Mouse (Mus musculus) left cerebral cortex, postnatal 14 days (tissue): ENCODE results near the gene Eif5a. TPM values are rescaled to one million over a fixed set of nuclear protein-coding genes. Genes with fewer than 3 reads are reported as not detected.

ENCODE experiments used
- microRNA-seq, 2 experiments: library from miRNA; unstranded; fragments of <30 nt; microRNA quantifications; one replicate each; pipeline ENCODE4 v1.2.0; 2022
- total RNA-seq, 2 experiments: library from RNA; stranded (reverse); gene quantifications; 2 replicates each; pipeline ENCODE4 v1.2.3; 2021

Gene Eif5a
- total RNA-seq, 2 experiments from 2014 or later, result 468 to 473 TPM

Small RNAs within 50 kb of the gene (microRNA-seq; reads per million reads assigned to microRNA genes)
- gene Mir6924, result 0 reads per million in 2 experiments

Other genes starting within 250 kb of the Eif5a start
- gene Eif4a1, start 249.5 kb downstream of the Eif5a start, total RNA-seq, result 100 to 1,000 TPM; 368 to 371 TPM
- 100 to 1,000 TPM in 1 of 2 experiments, 10 to 100 TPM in 1; 91.5 to 102 TPM for gene Senp3, start 239.9 kb downstream of the Eif5a start, total RNA-seq
- gene Tnfsf13, start 236.2 kb downstream of the Eif5a start, total RNA-seq, result 1 to 10 TPM; 1.7 to 2.0 TPM
- gene Tnfsf12, start 226.1 kb downstream of the Eif5a start, total RNA-seq, result 1 to 10 TPM; 5.8 to 7.6 TPM
- under 1 TPM; 0.81 to 0.95 TPM for gene Tnfsfm13, start 225.9 kb downstream of the Eif5a start, total RNA-seq
- 10 to 100 TPM; 54.3 to 54.4 TPM for gene Polr2a, start 163.3 kb downstream of the Eif5a start, total RNA-seq
- not detected for gene Slc35g3, start 160.0 kb downstream of the Eif5a start, total RNA-seq
- gene Zbtb4, start 156.0 kb downstream of the Eif5a start, total RNA-seq, result 10 to 100 TPM; 71.1 to 86.9 TPM
- under 1 TPM; 0.76 to 0.79 TPM for gene Chrnb1, start 126.0 kb downstream of the Eif5a start, total RNA-seq
- 10 to 100 TPM; 15.4 to 20.4 TPM for gene Fgf11, start 120.1 kb downstream of the Eif5a start, total RNA-seq
- not detected for gene Tmem102, start 116.3 kb downstream of the Eif5a start, total RNA-seq
- gene Gm39566, start 106.7 kb downstream of the Eif5a start, total RNA-seq, result not detected
- gene Spem2, start 103.5 kb downstream of the Eif5a start, total RNA-seq, result not detected
- under 1 TPM in 1 of 2 experiments, not detected in 1; 0.32 TPM for gene Spem1, start 99.8 kb downstream of the Eif5a start, total RNA-seq
- 100 to 1,000 TPM; 277 to 281 TPM for gene Nlgn2, start 84.2 kb downstream of the Eif5a start, total RNA-seq
- gene Tmem256, start 83.4 kb downstream of the Eif5a start, total RNA-seq, result 100 to 1,000 TPM; 160 to 167 TPM
- gene Plscr3, start 75.6 kb downstream of the Eif5a start, total RNA-seq, result 10 to 100 TPM; 19.5 to 22.3 TPM
- gene Tnk1, start 63.2 kb downstream of the Eif5a start, total RNA-seq, result not detected
- gene Tmem95, start 43.9 kb downstream of the Eif5a start, total RNA-seq, result not detected
- gene Kctd11, start 40.6 kb downstream of the Eif5a start, total RNA-seq, result 1 to 10 TPM in 1 of 2 experiments, under 1 TPM in 1; 0.86 to 1.4 TPM
- not detected for gene Acap1, start 26.4 kb downstream of the Eif5a start, total RNA-seq
- under 1 TPM in 1 of 2 experiments, not detected in 1; 0.38 TPM for gene 2810408A11Rik, start 21.0 kb downstream of the Eif5a start, total RNA-seq
- gene Neurl4, start 20.9 kb downstream of the Eif5a start, total RNA-seq, result 100 to 1,000 TPM; 121 to 125 TPM
- 10 to 100 TPM; 24.9 to 26.0 TPM for gene Gps2, start 8.1 kb downstream of the Eif5a start, total RNA-seq
- 10 to 100 TPM in 1 of 2 experiments, 1 to 10 TPM in 1; 8.4 to 11.3 TPM for gene Ybx2, start 13.8 kb upstream of the Eif5a start, total RNA-seq
- 1 to 10 TPM; 1.9 to 2.4 TPM for gene Slc2a4, start 26.2 kb upstream of the Eif5a start, total RNA-seq
- not detected for gene Cldn7, start 42.8 kb upstream of the Eif5a start, total RNA-seq
- gene Ctdnep1, start 59.2 kb upstream of the Eif5a start, total RNA-seq, result 100 to 1,000 TPM; 115 TPM
- gene Elp5, start 60.6 kb upstream of the Eif5a start, total RNA-seq, result 100 to 1,000 TPM; 103 to 107 TPM
- 100 to 1,000 TPM; 213 to 217 TPM for gene Gabarap, start 69.2 kb upstream of the Eif5a start, total RNA-seq
- 10 to 100 TPM; 39.2 to 40.2 TPM for gene Phf23, start 73.8 kb upstream of the Eif5a start, total RNA-seq
- 10 to 100 TPM; 27.3 to 30.0 TPM for gene Dvl2, start 78.6 kb upstream of the Eif5a start, total RNA-seq
- gene Acadvl, start 93.5 kb upstream of the Eif5a start, total RNA-seq, result 10 to 100 TPM; 50.7 to 53.6 TPM
- gene Dlg4, start 95.0 kb upstream of the Eif5a start, total RNA-seq, result 1,000 to 10,000 TPM in 1 of 2 experiments, 100 to 1,000 TPM in 1; 1,000 to 1,075 TPM
- gene Asgr1, start 132.1 kb upstream of the Eif5a start, total RNA-seq, result 1 to 10 TPM; 1.9 to 2.4 TPM
- gene Asgr2, start 170.7 kb upstream of the Eif5a start, total RNA-seq, result not detected
- gene Mgl2, start 208.4 kb upstream of the Eif5a start, total RNA-seq, result under 1 TPM; 0.51 to 0.61 TPM
- 1 to 10 TPM; 3.3 to 5.3 TPM for gene Clec10a, start 234.2 kb upstream of the Eif5a start, total RNA-seq